Mouse (Mus musculus): ENCODE measurements around the gene Zfp786. TPM values are rescaled to one million over a fixed set of nuclear protein-coding genes. Genes with fewer than 3 reads are reported as not detected.
"Not testable (repeated sequence)": the region's sequence is repeated elsewhere in the genome, so short reads cannot be mapped to it uniquely, and the experiment has no call there.

Zfp786 gene
- polyA plus RNA-seq, 1 experiment: 0.39 TPM

DNA sequence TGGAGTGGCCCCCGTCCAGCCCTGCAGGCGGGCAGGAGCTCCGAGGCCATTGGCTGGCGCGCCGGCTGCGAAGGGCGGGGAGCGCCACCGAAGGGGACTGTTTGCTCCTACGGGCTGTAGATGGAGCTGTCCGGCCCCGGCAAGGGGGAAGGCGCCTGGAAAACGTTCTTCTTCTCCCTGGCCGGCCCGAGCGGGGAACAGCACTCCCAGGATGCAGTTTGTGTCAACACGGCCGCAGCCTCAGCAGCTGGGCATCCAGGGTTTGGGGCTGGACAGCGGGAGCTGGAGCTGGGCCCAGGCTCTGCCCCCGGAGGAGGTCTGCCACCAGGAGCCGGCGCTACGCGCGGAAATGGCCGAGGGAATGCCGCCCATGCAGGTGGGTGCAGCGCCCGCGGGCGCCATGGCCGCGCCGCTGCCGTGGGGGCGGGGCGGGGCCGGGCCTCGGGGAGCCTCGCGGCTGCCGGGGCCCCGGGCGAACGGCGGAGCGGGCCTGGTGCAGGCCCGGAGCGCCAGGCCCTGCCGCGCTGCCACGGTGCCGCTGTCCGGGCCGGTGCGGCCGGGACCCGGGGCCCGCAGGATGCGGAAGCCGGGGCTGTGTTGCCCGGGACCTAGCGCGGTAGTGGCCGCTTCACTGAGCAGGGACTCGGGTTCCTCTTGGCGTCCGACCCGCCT, 46.9 kb upstream of the Zfp786 start:
- Histone ChIP-seq H3ac (ENCODE audit: control insufficient read depth, insufficient read length, low read depth) (peak overlapping the region; percentile 97), H3K79me3 (ENCODE audit: low read depth) (peaks cover 18% of the 10 kb centered on the region)
- TF ChIP-seq CTCF (IDR thresholded peaks at IDR 0.05; ENCODE audit: control insufficient read depth, insufficient read depth, insufficient read length) (peak; percentile 56), MYOG (IDR thresholded peaks at IDR 0.05; ENCODE audit: control insufficient read depth, extremely low read depth, insufficient read length) (no peak)

DNA sequence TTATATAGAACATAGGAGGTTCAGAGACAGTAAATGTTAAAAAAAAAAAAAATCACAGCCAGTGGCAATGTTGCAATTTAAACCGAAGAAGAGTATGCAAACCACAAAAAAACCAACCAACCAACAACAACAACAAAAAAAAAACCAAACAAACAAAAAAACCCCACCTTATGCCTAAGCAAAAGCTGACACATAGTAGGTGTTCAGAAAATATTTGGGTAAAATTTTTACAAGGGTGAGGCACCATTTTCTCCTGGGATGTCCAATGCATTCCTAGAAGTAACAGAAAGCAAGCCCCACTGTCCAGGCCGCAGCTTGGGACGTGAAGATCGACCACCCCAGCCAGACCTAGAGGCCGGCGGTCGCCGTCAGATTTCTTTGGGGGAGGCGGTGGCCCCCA, 46.4 kb upstream of the Zfp786 start, which contains the start of gene Zfp282:
TSS of gene Zfp282 (plus strand) at position 147 of the 400 bp plus-strand sequence.
- H3K36me3 ChIP-seq (ENCODE audit: control insufficient read depth, insufficient read depth): peaks cover 26% of the 10 kb centered on the region
- peak within 1 kb of the TSS; percentile 76 for H3K4me3 ChIP-seq (ENCODE audit: insufficient read depth, poor library complexity, severe bottlenecking)
- H3ac ChIP-seq (ENCODE audit: control insufficient read depth, insufficient read length, low read depth): peak within 1 kb of the TSS; percentile 97
- H3K79me2 ChIP-seq (ENCODE audit: control insufficient read depth, insufficient read depth): peaks cover 40% of the 10 kb centered on the region
- H3K27me3 ChIP-seq (ENCODE audit: control insufficient read depth, insufficient read depth, insufficient read length): no peaks in the 10 kb centered on the region
- no peak for TF ChIP-seq USF1 (IDR thresholded peaks at IDR 0.05; ENCODE audit: low read depth)
- no peak for TF ChIP-seq CEBPB (IDR thresholded peaks at IDR 0.05; ENCODE audit: low read depth)
- no peak for TF ChIP-seq MAX (IDR thresholded peaks at IDR 0.05)
- no peak for TF ChIP-seq FOSL1 (IDR thresholded peaks at IDR 0.05; ENCODE audit: insufficient read depth, low read length, poor library complexity, severe bottlenecking)
- no peak for TF ChIP-seq MYOD1 (IDR thresholded peaks at IDR 0.05; ENCODE audit: control insufficient read depth, insufficient read length, low read depth)
- TF ChIP-seq MYOG (IDR thresholded peaks at IDR 0.05; ENCODE audit: control insufficient read depth, extremely low read depth, insufficient read length): no peak
- no peak for TF ChIP-seq CTCF (IDR thresholded peaks at IDR 0.05; ENCODE audit: control insufficient read depth, insufficient read depth, insufficient read length)
- H3K79me3 ChIP-seq (ENCODE audit: low read depth): peaks cover 16% of the 10 kb centered on the region

More for the DNA sequence above, 46.9 kb upstream of the Zfp786 start:
- peak overlapping the region; percentile 76 for H3K4me3 ChIP-seq (ENCODE audit: insufficient read depth, poor library complexity, severe bottlenecking)
- H3K36me3 ChIP-seq (ENCODE audit: control insufficient read depth, insufficient read depth): peaks cover 31% of the 10 kb centered on the region
- no peaks in the 10 kb centered on the region for H3K27me3 ChIP-seq (ENCODE audit: control insufficient read depth, insufficient read depth, insufficient read length)
- peaks cover 44% of the 10 kb centered on the region for H3K79me2 ChIP-seq (ENCODE audit: control insufficient read depth, insufficient read depth)

DNA sequence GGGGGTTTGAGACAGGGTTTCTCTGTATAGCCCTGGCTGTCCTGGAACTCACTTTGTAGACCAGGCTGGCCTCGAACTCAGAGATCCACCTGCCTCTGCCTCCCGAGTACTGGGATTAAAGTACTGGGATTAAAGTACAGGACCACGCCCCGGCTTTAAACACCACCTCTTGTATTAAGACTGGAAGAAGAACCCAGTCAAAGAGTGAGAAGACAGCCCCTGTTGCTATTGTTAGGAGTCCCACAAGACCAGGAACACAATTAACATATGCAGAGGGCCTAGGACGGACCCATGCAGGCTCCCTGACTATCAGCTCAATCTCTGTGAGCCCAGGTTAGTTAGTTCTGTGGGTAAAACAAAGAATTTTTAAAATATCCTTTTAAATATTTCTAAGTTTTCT, 41.6 kb upstream of the Zfp786 start:
- TF ChIP-seq CTCF (IDR thresholded peaks at IDR 0.05; ENCODE audit: control insufficient read depth, insufficient read depth, insufficient read length) (no peak), USF1 (IDR thresholded peaks at IDR 0.05; ENCODE audit: low read depth) (no peak), MYOD1 (IDR thresholded peaks at IDR 0.05; ENCODE audit: control insufficient read depth, insufficient read length, low read depth) (no peak), MAX (IDR thresholded peaks at IDR 0.05) (no peak), FOSL1 (IDR thresholded peaks at IDR 0.05; ENCODE audit: insufficient read depth, low read length, poor library complexity, severe bottlenecking) (no peak)
- Histone ChIP-seq H3K4me3 (ENCODE audit: insufficient read depth, poor library complexity, severe bottlenecking) (no peak overlapping the region), H3ac (ENCODE audit: control insufficient read depth, insufficient read length, low read depth) (no peak overlapping the region)

DNA sequence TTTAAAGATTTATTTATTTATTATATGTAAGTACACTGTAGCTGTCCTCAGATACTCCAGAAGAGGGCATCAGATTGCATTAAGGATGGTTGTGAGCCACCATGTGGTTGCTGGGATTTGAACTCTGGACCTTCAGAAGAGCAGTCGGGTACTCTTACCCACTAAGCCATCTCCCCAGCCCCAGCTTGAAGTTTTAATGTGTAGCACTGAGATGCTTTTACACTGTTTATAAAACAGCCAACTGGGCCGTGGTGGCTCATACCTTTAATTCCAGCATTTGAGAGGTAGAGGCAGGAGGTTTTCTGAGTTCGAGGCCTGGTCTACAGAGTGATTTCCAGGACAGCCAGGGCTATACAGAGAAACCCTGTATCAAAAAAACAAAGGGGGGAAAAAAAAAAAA, 27.1 kb upstream of the Zfp786 start:
- H3ac ChIP-seq (ENCODE audit: control insufficient read depth, insufficient read length, low read depth); H3K79me3 ChIP-seq (ENCODE audit: low read depth); H3K27me3 ChIP-seq (ENCODE audit: control insufficient read depth, insufficient read depth, insufficient read length); H3K79me2 ChIP-seq (ENCODE audit: control insufficient read depth, insufficient read depth); H3K4me3 ChIP-seq (ENCODE audit: insufficient read depth, poor library complexity, severe bottlenecking); H3K36me3 ChIP-seq (ENCODE audit: control insufficient read depth, insufficient read depth): not testable (repeated sequence)

More for the DNA sequence above, 41.6 kb upstream of the Zfp786 start:
- Histone ChIP-seq H3K36me3 (ENCODE audit: control insufficient read depth, insufficient read depth) (peaks cover 5% of the 10 kb centered on the region), H3K79me2 (ENCODE audit: control insufficient read depth, insufficient read depth) (no peaks in the 10 kb centered on the region), H3K79me3 (ENCODE audit: low read depth) (no peaks in the 10 kb centered on the region), H3K27me3 (ENCODE audit: control insufficient read depth, insufficient read depth, insufficient read length) (no peaks in the 10 kb centered on the region)

DNA sequence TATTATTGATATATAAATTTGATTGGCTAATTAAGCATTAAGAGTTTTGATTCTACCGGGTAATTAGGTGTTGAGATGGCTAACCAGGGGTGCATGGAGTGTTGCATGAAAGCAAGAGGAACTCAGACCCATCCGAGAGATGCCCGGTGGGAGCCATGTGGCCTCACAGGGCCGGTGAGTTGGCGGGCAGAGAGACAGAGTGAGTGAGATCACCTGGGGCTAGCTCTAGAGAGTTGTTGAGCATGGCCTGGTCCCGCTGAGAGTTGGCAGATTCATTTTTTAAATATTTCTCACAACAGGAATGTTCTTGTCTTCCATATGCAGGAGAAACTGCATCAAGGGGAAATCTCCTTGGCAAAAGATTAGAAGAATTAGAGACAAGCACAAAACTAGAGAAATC, 26.6 kb upstream of the Zfp786 start:
- H3ac ChIP-seq (ENCODE audit: control insufficient read depth, insufficient read length, low read depth): no peak overlapping the region
- no peaks in the 10 kb centered on the region for H3K79me3 ChIP-seq (ENCODE audit: low read depth)
- TF ChIP-seq CEBPB (IDR thresholded peaks at IDR 0.05; ENCODE audit: low read depth) (no peak), FOSL1 (IDR thresholded peaks at IDR 0.05; ENCODE audit: insufficient read depth, low read length, poor library complexity, severe bottlenecking) (no peak), MYOD1 (IDR thresholded peaks at IDR 0.05; ENCODE audit: control insufficient read depth, insufficient read length, low read depth) (no peak), MYOG (IDR thresholded peaks at IDR 0.05; ENCODE audit: control insufficient read depth, extremely low read depth, insufficient read length) (no peak), MAX (IDR thresholded peaks at IDR 0.05) (no peak), CTCF (IDR thresholded peaks at IDR 0.05; ENCODE audit: control insufficient read depth, insufficient read depth, insufficient read length) (no peak), USF1 (IDR thresholded peaks at IDR 0.05; ENCODE audit: low read depth) (no peak)
- H3K4me3 ChIP-seq (ENCODE audit: insufficient read depth, poor library complexity, severe bottlenecking): no peak overlapping the region
- no peaks in the 10 kb centered on the region for H3K27me3 ChIP-seq (ENCODE audit: control insufficient read depth, insufficient read depth, insufficient read length)
- H3K36me3 ChIP-seq (ENCODE audit: control insufficient read depth, insufficient read depth): no peaks in the 10 kb centered on the region
- H3K79me2 ChIP-seq (ENCODE audit: control insufficient read depth, insufficient read depth): no peaks in the 10 kb centered on the region

DNA sequence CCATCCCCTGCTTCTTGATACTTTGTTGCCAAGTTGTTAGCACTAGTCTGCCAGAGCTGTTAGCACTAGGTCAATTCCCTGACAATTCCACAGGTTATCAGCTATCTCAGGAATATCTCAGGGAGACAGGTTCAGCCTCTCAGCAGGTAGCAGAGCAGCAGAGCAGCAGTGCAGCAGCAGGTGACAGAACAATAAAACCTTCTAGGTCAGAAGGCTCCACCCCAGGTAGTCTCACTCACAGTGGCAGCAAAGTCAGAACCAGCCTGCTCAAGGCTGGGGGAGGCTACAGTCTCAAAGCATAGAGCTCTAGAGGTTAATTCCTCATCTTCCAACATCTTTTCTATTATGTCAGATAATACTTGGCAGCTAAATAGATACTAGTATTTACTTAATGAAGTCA, 15.1 kb upstream of the Zfp786 start:
- Histone ChIP-seq H3K79me2 (ENCODE audit: control insufficient read depth, insufficient read depth) (no peaks in the 10 kb centered on the region), H3K27me3 (ENCODE audit: control insufficient read depth, insufficient read depth, insufficient read length) (no peaks in the 10 kb centered on the region), H3K79me3 (ENCODE audit: low read depth) (no peaks in the 10 kb centered on the region), H3K36me3 (ENCODE audit: control insufficient read depth, insufficient read depth) (peaks cover 4% of the 10 kb centered on the region), H3ac (ENCODE audit: control insufficient read depth, insufficient read length, low read depth) (no peak overlapping the region), H3K4me3 (ENCODE audit: insufficient read depth, poor library complexity, severe bottlenecking) (no peak overlapping the region)
- TF ChIP-seq CEBPB (IDR thresholded peaks at IDR 0.05; ENCODE audit: low read depth): no peak
- TF ChIP-seq FOSL1 (IDR thresholded peaks at IDR 0.05; ENCODE audit: insufficient read depth, low read length, poor library complexity, severe bottlenecking): no peak
- no peak for TF ChIP-seq MAX (IDR thresholded peaks at IDR 0.05)
- no peak for TF ChIP-seq MYOG (IDR thresholded peaks at IDR 0.05; ENCODE audit: control insufficient read depth, extremely low read depth, insufficient read length)
- no peak for TF ChIP-seq MYOD1 (IDR thresholded peaks at IDR 0.05; ENCODE audit: control insufficient read depth, insufficient read length, low read depth)
- no peak for TF ChIP-seq CTCF (IDR thresholded peaks at IDR 0.05; ENCODE audit: control insufficient read depth, insufficient read depth, insufficient read length)
